Mouse (Mus musculus): ENCODE data around the gene Braf. TPM values are rescaled to one million over a fixed set of nuclear protein-coding genes. Genes with fewer than 3 reads are reported as not detected.

Gene Braf
- total and polyA plus RNA-seq, 2 experiments from 2014 or later: 17.1 to 48.0 TPM

DNA sequence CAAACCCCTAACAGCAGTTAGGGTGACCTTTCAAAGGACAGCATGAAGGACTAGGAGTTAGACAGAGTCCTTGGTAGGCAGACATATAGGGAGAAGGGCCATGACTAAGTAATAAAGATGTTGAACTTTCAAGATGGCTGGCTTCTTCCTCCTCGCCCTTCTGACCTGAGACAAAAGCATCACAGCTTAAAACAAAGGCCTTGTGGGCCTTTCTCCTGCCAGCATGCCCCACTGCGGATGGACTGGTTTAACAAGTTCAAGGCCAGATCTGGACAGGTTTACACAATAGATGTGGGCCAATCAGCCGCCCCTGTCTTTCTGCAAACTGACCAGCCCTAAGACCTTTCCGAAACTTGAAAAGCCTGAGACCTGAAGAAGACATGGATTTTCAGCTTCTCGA lies 2.8 kb upstream of the Braf start:
- H3K4me3 ChIP-seq (ENCODE audit: low read depth, low read length): no peak overlapping the region
- no peak overlapping the region for H3K4me2 ChIP-seq (ENCODE audit: low read depth, low read length, poor library complexity, severe bottlenecking)
- no peak overlapping the region for H3K27ac ChIP-seq (ENCODE audit: low read depth, low read length)
- DNase-seq (ENCODE audit: low spot score): no peak
- H3K36me3 ChIP-seq (ENCODE audit: insufficient read depth, low read length): no peaks in the 10 kb centered on the region
- no peaks in the 10 kb centered on the region for H3K27me3 ChIP-seq (ENCODE audit: insufficient read depth, low read length)
- H3K4me1 ChIP-seq (ENCODE audit: insufficient read depth, low read length): peaks cover 4% of the 10 kb centered on the region
- H3K9ac ChIP-seq (replicated peaks; ENCODE audit: low read length, poor library complexity, severe bottlenecking): no peak overlapping the region
- WGBS: 77% methylated on average over 5 of the region's 5 CpGs
- TF ChIP-seq CTCF (IDR thresholded peaks at IDR 0.05): no peak
- no peak for ATAC-seq (ENCODE audit: low FRiP score)
- no peaks in the 10 kb centered on the region for H3K9me3 ChIP-seq (ENCODE audit: low read length)

DNA sequence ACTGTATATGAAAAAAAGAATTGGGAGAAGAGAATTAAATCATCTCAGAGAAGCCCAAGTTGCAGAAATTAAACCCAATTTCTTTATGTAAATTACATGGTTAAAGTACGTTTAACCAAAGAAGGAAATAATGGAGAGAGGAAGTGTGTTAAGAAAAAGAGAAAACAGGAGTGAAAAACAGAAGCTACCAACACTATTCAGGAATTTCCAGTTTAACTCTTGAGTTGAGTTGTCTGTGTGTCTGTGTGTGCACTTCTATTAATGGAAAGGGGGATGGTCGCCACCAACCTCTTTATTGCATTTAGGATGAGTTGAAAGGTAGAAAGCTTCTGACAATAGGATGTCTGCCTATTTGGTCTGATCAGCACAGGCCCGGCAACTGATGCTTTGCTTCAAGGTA lies 886 bp upstream of the Braf start:
- Histone ChIP-seq H3K9me3 (ENCODE audit: low read length) (no peaks in the 10 kb centered on the region), H3K4me2 (ENCODE audit: low read depth, low read length, poor library complexity, severe bottlenecking) (no peak overlapping the region), H3K4me1 (ENCODE audit: insufficient read depth, low read length) (peaks cover 10% of the 10 kb centered on the region), H3K4me3 (ENCODE audit: low read depth, low read length) (no peak overlapping the region), H3K36me3 (ENCODE audit: insufficient read depth, low read length) (no peaks in the 10 kb centered on the region), H3K27ac (ENCODE audit: low read depth, low read length) (no peak overlapping the region), H3K27me3 (ENCODE audit: insufficient read depth, low read length) (no peaks in the 10 kb centered on the region), H3K9ac (replicated peaks; ENCODE audit: low read length, poor library complexity, severe bottlenecking) (no peak overlapping the region)
- no peak for DNase-seq (ENCODE audit: low spot score)
- WGBS: 73% methylated on average over 3 of the region's 3 CpGs
- no peak for TF ChIP-seq CTCF (IDR thresholded peaks at IDR 0.05)
- ATAC-seq (ENCODE audit: low FRiP score): no peak

DNA sequence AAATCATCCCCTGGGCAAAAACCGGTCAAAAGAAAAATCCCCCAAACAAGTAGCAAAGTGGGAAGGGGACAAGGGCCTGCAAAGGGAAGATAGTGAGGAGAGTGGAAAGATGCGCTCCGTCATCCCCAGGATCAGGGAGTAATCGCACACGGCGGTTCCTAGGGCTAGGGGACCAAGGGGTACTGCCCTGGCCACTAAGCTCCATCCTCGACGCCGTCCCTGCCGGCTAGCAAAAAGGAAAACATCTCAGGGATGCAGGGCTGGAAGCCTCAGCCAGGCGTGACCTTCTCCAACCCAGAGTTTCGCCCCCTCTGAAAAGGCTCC lies 759 bp downstream of the Braf start:
- peak overlapping the region; percentile 98 for H3K27ac ChIP-seq (ENCODE audit: low read depth, low read length)
- ATAC-seq (ENCODE audit: low FRiP score) (peak; percentile 55), DNase-seq (ENCODE audit: low spot score) (no peak)
- no peaks in the 10 kb centered on the region for H3K27me3 ChIP-seq (ENCODE audit: insufficient read depth, low read length)
- H3K36me3 ChIP-seq (ENCODE audit: insufficient read depth, low read length): no peaks in the 10 kb centered on the region
- peak overlapping the region; percentile 93 for H3K9ac ChIP-seq (replicated peaks; ENCODE audit: low read length, poor library complexity, severe bottlenecking)
- no peak for TF ChIP-seq CTCF (IDR thresholded peaks at IDR 0.05)
- peak overlapping the region; percentile 91 for H3K4me2 ChIP-seq (ENCODE audit: low read depth, low read length, poor library complexity, severe bottlenecking)
- H3K4me3 ChIP-seq (ENCODE audit: low read depth, low read length): peak overlapping the region; percentile 96
- H3K4me1 ChIP-seq (ENCODE audit: insufficient read depth, low read length): peaks cover 10% of the 10 kb centered on the region
- 0% methylated on average over 12 of the region's 12 CpGs for WGBS
- no peaks in the 10 kb centered on the region for H3K9me3 ChIP-seq (ENCODE audit: low read length)

- H3K27me3 ChIP-seq (ENCODE audit: insufficient read depth, low read length): no peaks in the 10 kb centered on the region
- H3K36me3 ChIP-seq (ENCODE audit: insufficient read depth, low read length): no peaks in the 10 kb centered on the region
- TF ChIP-seq CTCF (IDR thresholded peaks at IDR 0.05): no peak
- WGBS: 2% methylated on average over 7 of the region's 7 CpGs
- H3K9me3 ChIP-seq (ENCODE audit: low read length): no peaks in the 10 kb centered on the region
- H3K4me2 ChIP-seq (ENCODE audit: low read depth, low read length, poor library complexity, severe bottlenecking): peak overlapping the region; percentile 91
- ATAC-seq (ENCODE audit: low FRiP score) (no peak), DNase-seq (ENCODE audit: low spot score) (no peak)
- H3K9ac ChIP-seq (replicated peaks; ENCODE audit: low read length, poor library complexity, severe bottlenecking): peak overlapping the region; percentile 93
- H3K4me3 ChIP-seq (ENCODE audit: low read depth, low read length): peak overlapping the region; percentile 96
- H3K4me1 ChIP-seq (ENCODE audit: insufficient read depth, low read length): peaks cover 10% of the 10 kb centered on the region
- peak overlapping the region; percentile 98; the same call in 1 of the 2 replicates for H3K27ac ChIP-seq (ENCODE audit: low read depth, low read length)
Measured at GRCm38 (mm10) chr6:39724071-39724470, 1.2 kb downstream of the Braf start.

GRCm38 (mm10) chr6:39718567-39718966 lies 6.7 kb downstream of the Braf start:
- Histone ChIP-seq H3K9ac (replicated peaks; ENCODE audit: low read length, poor library complexity, severe bottlenecking) (no peak overlapping the region), H3K27me3 (ENCODE audit: insufficient read depth, low read length) (no peaks in the 10 kb centered on the region), H3K36me3 (ENCODE audit: insufficient read depth, low read length) (no peaks in the 10 kb centered on the region), H3K9me3 (ENCODE audit: low read length) (no peaks in the 10 kb centered on the region), H3K4me2 (ENCODE audit: low read depth, low read length, poor library complexity, severe bottlenecking) (no peak overlapping the region), H3K4me1 (ENCODE audit: insufficient read depth, low read length) (peaks cover 11% of the 10 kb centered on the region), H3K27ac (ENCODE audit: low read depth, low read length) (no peak overlapping the region), H3K4me3 (ENCODE audit: low read depth, low read length) (no peak overlapping the region)
- 53% methylated on average over 6 of the region's 6 CpGs for WGBS
- ATAC-seq (ENCODE audit: low FRiP score): no peak
- no peak for TF ChIP-seq CTCF (IDR thresholded peaks at IDR 0.05)
- no peak for DNase-seq (ENCODE audit: low spot score)

DNA sequence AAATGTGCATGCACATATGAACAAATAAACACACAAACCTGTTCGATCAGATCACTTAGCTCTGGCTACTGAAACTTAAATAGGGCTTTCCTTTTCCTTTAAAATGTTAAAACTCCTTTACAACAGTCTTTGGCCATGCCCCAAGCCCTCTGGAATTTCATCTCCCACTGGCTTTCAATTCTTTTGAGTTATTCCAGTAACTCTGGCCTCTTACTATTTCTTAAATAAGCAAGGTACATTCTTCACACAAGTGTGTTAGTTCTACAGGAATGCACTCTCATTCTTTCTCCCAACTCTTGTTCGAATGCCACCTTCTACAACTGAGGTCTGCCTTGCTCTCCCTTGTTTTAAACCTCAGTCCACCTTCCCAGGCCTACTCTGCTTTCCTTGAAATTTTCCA lies 8.2 kb downstream of the Braf start:
- Histone ChIP-seq H3K9ac (replicated peaks; ENCODE audit: low read length, poor library complexity, severe bottlenecking) (no peak overlapping the region), H3K9me3 (ENCODE audit: low read length) (no peaks in the 10 kb centered on the region), H3K4me2 (ENCODE audit: low read depth, low read length, poor library complexity, severe bottlenecking) (no peak overlapping the region), H3K27me3 (ENCODE audit: insufficient read depth, low read length) (no peaks in the 10 kb centered on the region), H3K4me1 (ENCODE audit: insufficient read depth, low read length) (0 out of 2 replicates have a peak, but pooled peaks cover 2% of the 10 kb centered on the region), H3K36me3 (ENCODE audit: insufficient read depth, low read length) (no peaks in the 10 kb centered on the region), H3K27ac (ENCODE audit: low read depth, low read length) (no peak overlapping the region), H3K4me3 (ENCODE audit: low read depth, low read length) (no peak overlapping the region)
- no peak for DNase-seq (ENCODE audit: low spot score)
- WGBS: 83% methylated on average over 2 of the region's 2 CpGs
- no peak for ATAC-seq (ENCODE audit: low FRiP score)
- TF ChIP-seq CTCF (IDR thresholded peaks at IDR 0.05): no peak
